Mouse (Mus musculus) ES-Bruce4 (cell line): Measurements from ENCODE around the gene Rtca.

Experiments used
- CTCF ChIP-seq: IDR thresholded peaks from one replicate; pipeline ENCODE4 v1.8.1; 2011; ENCODE audit warnings: low read depth, low read length
- EP300 ChIP-seq: IDR thresholded peaks from 2 replicates; pipeline ENCODE4 v1.6.1; 2011; ENCODE audit warnings: low read depth, low read length; ENCODE audit not compliant: insufficient read depth

DNA sequence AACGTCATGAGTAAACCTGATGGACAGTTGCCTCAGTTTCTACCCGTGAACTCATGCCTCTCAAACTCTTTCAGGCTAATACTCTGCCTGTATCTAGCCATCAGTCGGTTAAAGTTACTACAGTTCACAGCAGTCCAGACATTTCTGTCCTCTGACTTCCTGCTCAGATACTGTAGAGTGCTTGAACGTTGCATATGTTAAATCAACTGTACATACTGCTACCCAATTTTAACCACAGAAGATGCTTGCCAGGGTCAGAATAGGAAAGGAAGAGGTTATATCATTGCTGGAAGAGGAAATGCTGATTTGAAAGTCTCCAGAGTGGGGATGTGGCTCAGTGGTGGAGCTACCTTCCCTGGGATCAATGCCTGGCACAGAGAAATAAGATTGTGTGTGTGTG lies 24.7 kb downstream of the Rtca start:
- TF ChIP-seq CTCF (no peak), EP300 (no peak)
